Mouse (Mus musculus) myocyte (in vitro differentiated cells): ENCODE results near the gene Fgf4. TPM values are rescaled to one million over a fixed set of nuclear protein-coding genes. Genes with fewer than 3 reads are reported as not detected.
A peak's percentile ranks its signal among the peaks of the same experiment; 100 is the strongest.

Experiments
- H3K27me3 ChIP-seq: one replicate; pipeline ENCODE4 v1.6.1; 2011; ENCODE audit not compliant: control insufficient read depth, insufficient read depth, insufficient read length
- H3K36me3 ChIP-seq: one replicate; pipeline ENCODE4 v1.6.1; 2011; ENCODE audit not compliant: control insufficient read depth, insufficient read depth
- H3K4me2 ChIP-seq: one replicate; pipeline ENCODE4 v1.6.1; 2011; ENCODE audit warnings: low read depth, control low read depth
- H3K4me3 ChIP-seq: one replicate; pipeline ENCODE4 v1.5.1; 2011; ENCODE audit warnings: mild to moderate bottlenecking, control low read depth, moderate library complexity
- H3K79me2 ChIP-seq: one replicate; pipeline ENCODE4 v1.6.1; 2011; ENCODE audit not compliant: control insufficient read depth, insufficient read depth
- H3ac ChIP-seq: one replicate; pipeline ENCODE4 v1.6.1; 2011; ENCODE audit not compliant: control insufficient read depth, insufficient read length
- CEBPB ChIP-seq: IDR thresholded peaks from 2 replicates; pipeline ENCODE4 v1.6.1; 2011; ENCODE audit warnings: mild to moderate bottlenecking, moderate library complexity; ENCODE audit not compliant: poor library complexity, insufficient read depth, severe bottlenecking
- E2F4 ChIP-seq: IDR thresholded peaks from one replicate; pipeline ENCODE4 v1.6.1; 2011; ENCODE audit warnings: mild to moderate bottlenecking, control low read depth, moderate library complexity; ENCODE audit not compliant: insufficient read depth
- MAX ChIP-seq: IDR thresholded peaks from one replicate; pipeline ENCODE4 v1.6.1; 2011; ENCODE audit warnings: low read depth, mild to moderate bottlenecking, control low read depth
- MYOD1 ChIP-seq, 3 experiments: IDR thresholded peaks; one replicate each; pipeline ENCODE4 v1.6.1; 2011; ENCODE audit warnings: control low read depth in 2 of 3, low read depth in 2 of 3, mild to moderate bottlenecking in 2 of 3, moderate library complexity in 1 of 3; ENCODE audit not compliant: insufficient read length in 2 of 3, control insufficient read depth in 1 of 3
- MYOG ChIP-seq, 3 experiments: IDR thresholded peaks; one replicate each; pipeline ENCODE4 v1.6.1; 2011; ENCODE audit warnings: control low read depth in 2 of 3, low read depth in 2 of 3, mild to moderate bottlenecking in 2 of 3; ENCODE audit not compliant: insufficient read length in 2 of 3, control insufficient read depth in 1 of 3, insufficient read depth in 1 of 3
- POLR2A ChIP-seq: IDR thresholded peaks from one replicate; pipeline ENCODE4 v1.6.1; 2011; ENCODE audit warnings: low read depth, mild to moderate bottlenecking, control low read depth, moderate library complexity; ENCODE audit not compliant: insufficient read length
- POLR2AphosphoS2 ChIP-seq: IDR thresholded peaks from one replicate; pipeline ENCODE4 v1.6.1; 2011; ENCODE audit warnings: low read depth, control low read depth; ENCODE audit not compliant: insufficient read length
- REST ChIP-seq: IDR thresholded peaks from one replicate; pipeline ENCODE4 v1.6.1; 2011; ENCODE audit warnings: mild to moderate bottlenecking, control low read depth, moderate library complexity; ENCODE audit not compliant: insufficient read depth, insufficient read length
- SRF ChIP-seq: IDR thresholded peaks from one replicate; pipeline ENCODE4 v1.6.1; 2011; ENCODE audit warnings: low read depth; ENCODE audit not compliant: control insufficient read depth, insufficient read length
- TCF12 ChIP-seq: IDR thresholded peaks from one replicate; pipeline ENCODE4 v1.6.1; 2011; ENCODE audit warnings: mild to moderate bottlenecking, control low read depth; ENCODE audit not compliant: poor library complexity, insufficient read depth, severe bottlenecking
- TCF3 ChIP-seq: IDR thresholded peaks from one replicate; pipeline ENCODE4 v1.6.1; 2011; ENCODE audit warnings: low read depth, control low read depth; ENCODE audit not compliant: insufficient read length
- USF1 ChIP-seq: IDR thresholded peaks from one replicate; pipeline ENCODE4 v1.6.1; 2011; ENCODE audit warnings: low read depth, mild to moderate bottlenecking, control low read depth, moderate library complexity
- polyA plus RNA-seq: library from polyadenylated mRNA; unstranded; fragments of >200 nt; fragmentation: generic; extraction: Trizol; gene quantifications from one replicate; pipeline ENCODE4 v1.2.1, GENCODE M21; 2012; ENCODE audit warnings: missing spikeins

Gene Fgf4
- polyA plus RNA-seq, 1 experiment: not detected

- TF ChIP-seq POLR2AphosphoS2 (no peak), POLR2A (no peak)
- Histone ChIP-seq H3ac (no peak overlapping the region), H3K27me3 (peaks cover 40% of the 10 kb centered on the region), H3K4me2 (no peak overlapping the region), H3K36me3 (no peaks in the 10 kb centered on the region), H3K4me3 (no peak overlapping the region), H3K79me2 (no peaks in the 10 kb centered on the region)
These were observed 45.2 kb downstream of the Fgf4 start for GRCm38 (mm10) chr7:144892322-144892721.

- Histone ChIP-seq H3ac (no peak overlapping the region), H3K27me3 (peaks cover 46% of the 10 kb centered on the region), H3K36me3 (no peaks in the 10 kb centered on the region), H3K4me3 (no peak overlapping the region), H3K4me2 (peak overlapping the region; percentile 77), H3K79me2 (no peaks in the 10 kb centered on the region)
- TF ChIP-seq POLR2AphosphoS2 (no peak), CEBPB (no peak), E2F4 (no peak), TCF12 (no peak), MAX (no peak), MYOG (IDR thresholded peaks at IDR 0.05; ENCODE audit: control insufficient read depth in 1 of 3, insufficient read depth in 1 of 3, insufficient read length in 2 of 3, low read depth in 2 of 3) (no peak), REST (no peak), POLR2A (no peak), TCF3 (no peak), USF1 (no peak), MYOD1 (IDR thresholded peaks at IDR 0.05; ENCODE audit: control insufficient read depth in 1 of 3, insufficient read length in 2 of 3, low read depth in 2 of 3) (no peak)
These were observed 47.0 kb downstream of the Fgf4 start for GRCm38 (mm10) chr7:144894191-144894590.

- Histone ChIP-seq H3K4me2 (peak overlapping the region; percentile 77), H3ac (no peak overlapping the region), H3K27me3 (peaks cover 41% of the 10 kb centered on the region), H3K79me2 (no peaks in the 10 kb centered on the region), H3K4me3 (peak overlapping the region; percentile 21), H3K36me3 (no peaks in the 10 kb centered on the region)
- TF ChIP-seq CEBPB: no peak
- TF ChIP-seq POLR2AphosphoS2: no peak
- no peak for TF ChIP-seq REST
- TF ChIP-seq TCF3: no peak
- TF ChIP-seq MYOD1 (IDR thresholded peaks at IDR 0.05; ENCODE audit: control insufficient read depth in 1 of 3, insufficient read length in 2 of 3, low read depth in 2 of 3): no peak
- no peak for TF ChIP-seq E2F4
- no peak for TF ChIP-seq MYOG (IDR thresholded peaks at IDR 0.05; ENCODE audit: control insufficient read depth in 1 of 3, insufficient read depth in 1 of 3, insufficient read length in 2 of 3, low read depth in 2 of 3)
- TF ChIP-seq TCF12: no peak
- TF ChIP-seq SRF: no peak
- no peak for TF ChIP-seq USF1
- no peak for TF ChIP-seq MAX
- TF ChIP-seq POLR2A: no peak
These were observed 47.5 kb downstream of the Fgf4 start for GRCm38 (mm10) chr7:144894706-144895105.

- peak in 1 of 3 experiments; percentile 16 for TF ChIP-seq MYOG (IDR thresholded peaks at IDR 0.05; ENCODE audit: control insufficient read depth in 1 of 3, insufficient read depth in 1 of 3, insufficient read length in 2 of 3, low read depth in 2 of 3)
- TF ChIP-seq MYOD1 (IDR thresholded peaks at IDR 0.05; ENCODE audit: control insufficient read depth in 1 of 3, insufficient read length in 2 of 3, low read depth in 2 of 3): peak in 1 of 3 experiments; percentile 11
- peak; percentile 17 for TF ChIP-seq SRF
- no peak for TF ChIP-seq CEBPB
- peak; percentile 33 for TF ChIP-seq POLR2A
- no peak for TF ChIP-seq USF1
- TF ChIP-seq TCF3: no peak
- peak overlapping the region; percentile 21 for H3K4me3 ChIP-seq
- H3ac ChIP-seq: peak overlapping the region; percentile 4
- H3K27me3 ChIP-seq: peaks cover 36% of the 10 kb centered on the region
- H3K36me3 ChIP-seq: no peaks in the 10 kb centered on the region
- peak overlapping the region; percentile 77 for H3K4me2 ChIP-seq
- H3K79me2 ChIP-seq: no peaks in the 10 kb centered on the region
These were observed 48.3 kb downstream of the Fgf4 start for GRCm38 (mm10) chr7:144895305-144896111.
